Mouse (Mus musculus) frontal cortex, postnatal 25 days (tissue): ENCODE measurements around the gene Bap1.

ENCODE experiments used
- DNase-seq, 2 experiments: peaks; one replicate each; pipeline ENCODE4 v3.0.0; 2022; ENCODE audit warnings: low spot score in 2 of 2

Gene Bap1

DNA sequence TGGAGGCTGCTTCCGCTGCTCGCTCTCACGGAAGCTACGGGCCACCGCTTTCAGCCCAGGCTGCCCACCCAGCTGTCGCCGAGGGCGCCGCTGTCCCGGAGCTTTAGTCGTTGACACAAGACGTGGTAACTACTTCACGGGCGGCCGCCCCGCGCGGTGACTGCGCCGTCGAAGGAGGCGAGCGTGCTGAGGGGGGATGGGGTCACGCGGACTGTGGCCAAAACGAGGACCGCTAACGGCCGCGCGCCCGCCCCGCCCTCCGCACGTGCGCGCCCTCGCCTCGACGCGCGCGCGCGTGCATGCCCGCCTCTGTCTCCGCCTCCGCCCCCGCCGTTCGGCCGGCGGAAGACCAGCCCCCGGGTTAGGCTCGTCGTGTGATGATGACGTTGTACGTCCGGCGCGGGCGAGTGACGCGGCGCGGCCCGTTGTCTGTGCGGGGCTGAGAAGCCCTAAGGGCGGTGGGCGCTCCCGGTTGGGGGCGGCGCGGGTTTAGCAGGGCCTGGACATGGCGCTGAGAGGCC lies at the start of gene Bap1, which contains the start of gene Phf7:
TSS of gene Bap1 (plus strand) at position 367 of the 521 bp plus-strand sequence.
TSS of gene Phf7 (minus strand) at position 234 of the 521 bp plus-strand sequence.
- DNase-seq, result peak; percentile 95 to 96

DNA sequence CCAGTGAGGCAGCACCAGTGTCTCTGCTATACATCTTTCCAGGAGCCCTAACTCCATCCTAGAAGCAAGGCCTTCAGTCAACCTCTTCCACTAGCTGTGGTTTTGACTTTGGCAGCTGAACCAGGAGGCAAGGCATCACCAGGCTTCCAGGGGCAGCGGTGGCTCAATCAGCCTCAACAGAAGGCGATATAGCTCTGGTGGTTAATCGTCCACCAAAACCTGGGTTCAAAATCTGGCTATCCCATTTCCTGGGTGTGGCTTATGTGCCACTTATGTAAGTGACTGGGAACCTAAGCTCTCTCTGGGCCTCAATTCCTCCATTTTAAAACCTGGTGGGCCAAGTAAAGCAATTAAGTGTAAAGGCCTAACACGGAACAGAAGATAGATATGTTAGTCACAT lies 46.4 kb upstream of the Bap1 start:
- no peak for DNase-seq

DNA sequence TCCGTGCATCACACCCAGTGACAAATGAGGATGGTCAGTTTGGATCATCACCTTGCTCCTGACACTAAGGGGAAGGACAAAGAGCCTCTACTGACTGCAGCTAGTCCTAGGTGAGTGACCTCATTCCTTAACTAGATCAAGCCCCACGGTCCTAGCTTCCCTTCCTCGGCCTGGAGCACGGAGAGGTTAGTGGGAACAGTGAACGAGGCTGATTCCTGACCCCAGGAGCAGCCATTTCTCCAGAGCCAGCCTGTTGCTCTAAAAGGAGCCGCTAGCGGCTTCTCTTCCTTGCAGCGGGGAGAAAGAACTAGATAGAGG lies 46.0 kb upstream of the Bap1 start:
- DNase-seq, result no peak

DNA sequence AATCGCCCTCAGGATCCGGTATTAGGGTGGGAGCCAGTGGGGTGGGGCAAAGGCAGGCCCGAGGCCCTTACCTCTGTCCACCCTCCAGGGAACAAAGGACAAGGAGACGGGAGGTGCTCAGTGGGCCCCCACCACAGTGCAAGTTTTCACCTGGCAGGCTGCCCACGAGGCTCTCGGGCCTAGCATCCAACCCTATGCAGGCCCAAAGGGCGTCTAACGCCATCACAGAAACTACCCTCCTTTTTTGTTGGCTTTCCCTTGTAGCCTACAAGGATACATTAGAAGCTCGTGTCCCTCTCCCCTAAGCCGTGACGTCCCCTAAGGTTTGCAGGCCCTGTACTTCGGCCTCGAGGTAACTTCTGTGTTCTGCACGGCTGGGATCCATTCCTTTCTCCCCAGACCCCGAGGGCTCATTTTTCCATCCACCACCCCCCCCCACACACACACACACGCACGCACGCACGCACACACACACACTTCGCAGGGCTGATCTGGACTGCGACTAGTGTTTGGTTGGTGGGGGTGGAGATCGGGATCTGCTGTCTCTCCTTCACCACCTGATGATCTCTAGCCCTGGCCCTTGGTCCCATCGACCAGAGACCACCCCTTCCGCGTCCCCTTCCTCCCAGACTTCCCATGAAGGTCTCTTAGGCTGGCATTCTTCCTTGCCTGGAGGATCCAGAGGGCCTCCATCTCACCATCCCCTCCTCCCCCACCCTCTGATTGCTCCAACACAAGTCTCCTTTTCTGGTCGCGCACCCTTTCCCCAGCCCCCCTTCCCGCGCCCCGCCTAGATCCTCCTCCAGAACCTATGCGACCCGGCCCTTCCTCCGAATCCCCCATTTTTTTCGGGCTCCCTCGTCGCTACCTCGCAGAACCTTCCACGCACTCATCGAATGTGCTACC lies 45.4 kb upstream of the Bap1 start:
- peak in 1 of 2 experiments; percentile 18 for DNase-seq

DNA sequence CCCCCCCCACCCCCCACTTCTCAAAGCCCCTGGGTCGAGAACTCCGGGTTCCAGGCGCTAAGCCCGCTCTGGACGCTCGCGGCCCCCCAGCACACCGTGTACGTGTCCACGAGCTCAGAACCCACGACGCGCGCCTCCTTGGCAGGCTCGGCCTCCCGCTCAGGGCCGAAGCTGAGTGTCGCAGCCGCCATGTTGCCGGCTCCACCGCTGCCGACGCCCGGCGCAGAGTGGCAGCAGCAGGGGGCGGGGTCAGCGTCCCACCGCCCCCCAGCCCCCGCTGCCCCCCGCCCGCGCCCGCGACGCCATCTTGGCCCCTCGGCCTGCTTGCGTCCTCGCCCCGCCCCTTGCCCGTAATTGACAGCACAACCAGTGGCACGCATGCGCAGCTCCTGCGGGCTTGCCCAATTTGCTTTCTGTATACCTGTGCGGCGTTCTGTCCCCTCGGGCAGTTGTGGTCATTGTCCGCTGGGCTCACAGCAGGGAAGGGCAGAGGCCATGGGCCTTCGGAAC lies 44.7 kb upstream of the Bap1 start:
- peak; percentile 89 to 90 for DNase-seq

DNA sequence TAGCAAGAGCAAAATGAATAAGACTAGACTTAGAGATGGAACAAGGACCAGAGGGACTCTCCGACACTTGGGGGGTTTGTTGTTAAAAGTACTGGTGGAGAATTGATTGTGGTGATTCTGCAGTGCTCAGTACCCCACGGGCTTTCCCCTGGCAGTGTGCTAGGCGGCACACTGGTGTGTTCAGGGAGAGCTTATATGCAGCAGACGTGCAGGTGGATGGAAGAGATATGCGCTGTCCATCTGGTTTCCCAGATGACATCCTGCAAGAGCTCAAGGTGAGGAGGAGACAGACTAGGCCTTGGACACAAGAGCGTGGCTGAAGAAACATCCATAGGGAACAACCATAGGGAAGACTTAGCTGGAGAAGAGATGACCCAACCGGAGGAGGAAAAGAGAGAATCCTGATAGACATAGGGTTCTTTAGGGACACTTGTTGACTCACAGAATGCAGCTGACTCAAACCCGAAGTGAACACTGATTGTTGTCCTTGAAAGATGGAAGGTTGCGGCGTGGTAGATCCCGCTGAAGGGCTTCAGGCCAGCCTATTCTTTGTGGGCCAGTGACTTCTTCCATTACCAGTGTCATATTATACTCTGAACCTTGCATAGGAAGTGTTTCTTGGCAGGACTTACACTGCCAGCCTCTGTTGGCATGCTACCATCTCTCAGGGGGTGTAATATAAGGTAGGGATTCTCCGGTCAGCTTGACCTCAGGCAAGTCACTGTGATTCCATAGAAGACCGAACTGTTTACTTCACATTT lies 44.0 kb upstream of the Bap1 start:
- no peak for DNase-seq

DNA sequence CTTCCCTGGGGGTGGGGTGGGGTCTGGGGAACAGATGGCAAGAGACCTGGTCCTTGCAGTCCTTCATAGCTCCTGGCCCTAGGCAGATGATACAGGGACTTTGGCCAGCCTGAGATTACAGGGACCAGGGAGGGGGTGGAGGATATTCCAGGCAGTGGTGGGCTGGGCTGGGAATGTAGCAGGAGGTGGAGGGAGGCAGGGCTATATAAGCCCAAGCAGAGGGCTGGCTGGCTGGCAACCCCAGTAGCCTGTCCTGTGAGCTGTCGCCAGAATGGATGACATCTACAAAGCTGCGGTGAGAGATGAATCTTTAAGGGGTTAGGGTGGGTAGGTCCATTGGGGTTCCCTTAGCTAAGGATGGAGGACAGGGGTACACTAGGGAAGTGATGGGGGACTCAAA lies 43.2 kb upstream of the Bap1 start, which contains the start of gene Tnnc1:
TSS of gene Tnnc1 (plus strand) at position 229 of the 400 bp plus-strand sequence.
- no peak for DNase-seq

DNA sequence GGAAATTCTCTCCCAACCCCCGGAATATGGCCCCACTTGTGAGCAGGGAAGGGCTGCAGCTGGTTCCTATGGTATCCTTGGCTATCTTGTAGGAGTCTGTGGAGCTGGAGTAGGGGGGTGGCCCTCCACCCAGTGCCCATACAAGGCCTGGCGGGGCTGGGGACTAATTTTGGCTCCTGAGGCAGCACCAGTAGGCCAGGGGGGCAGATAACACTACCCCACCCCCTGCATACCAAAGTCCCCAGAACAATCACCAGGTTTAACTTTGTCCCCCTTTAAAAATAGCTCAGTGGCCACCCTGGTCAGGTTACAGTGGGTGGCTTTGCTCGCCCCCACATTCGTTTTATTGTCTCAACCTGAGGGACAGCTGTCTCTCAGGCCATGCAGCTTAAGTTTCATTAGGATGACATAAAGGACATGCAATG lies 42.1 kb upstream of the Bap1 start:
- DNase-seq, result no peak

DNA sequence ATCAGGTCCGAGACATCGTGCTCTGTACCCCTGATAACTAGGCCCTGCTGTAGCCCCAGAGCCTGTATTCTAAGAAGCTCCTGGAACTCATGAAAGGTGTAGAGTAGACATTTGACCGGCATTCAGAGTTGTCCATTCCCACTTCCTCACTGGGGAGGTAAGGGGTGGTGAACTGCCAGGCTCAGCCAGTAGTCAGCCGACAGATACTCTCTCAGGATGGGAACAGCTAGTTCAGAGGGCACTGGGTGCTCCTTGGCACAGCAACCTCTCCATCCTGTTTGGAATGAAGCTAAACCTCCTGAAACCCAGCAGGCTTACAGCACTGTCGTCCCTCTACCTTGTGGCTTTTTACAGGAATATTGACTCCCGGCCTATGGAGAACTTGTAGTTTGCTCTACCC lies 39.4 kb upstream of the Bap1 start:
- no peak for DNase-seq

DNA sequence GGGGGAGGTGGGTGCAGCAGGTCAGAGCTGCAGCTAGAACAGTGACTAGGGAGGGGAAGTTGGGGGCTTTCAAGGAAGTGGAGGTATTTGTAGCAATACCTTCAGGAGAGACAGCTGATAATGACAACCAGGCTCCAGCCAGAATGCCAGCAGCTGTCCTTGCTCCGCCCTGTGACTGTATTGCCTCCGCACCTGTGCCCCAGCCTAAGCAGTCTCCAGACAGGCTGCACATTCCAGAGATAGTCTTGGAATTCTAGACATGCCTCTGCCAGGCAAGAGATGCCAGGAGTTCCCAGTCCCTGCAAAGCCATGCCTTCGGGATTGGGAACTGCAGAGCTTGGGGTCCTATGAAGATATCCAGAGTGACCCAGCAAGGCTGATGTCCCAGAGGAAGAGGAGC lies 38.8 kb upstream of the Bap1 start:
- DNase-seq, result no peak

DNA sequence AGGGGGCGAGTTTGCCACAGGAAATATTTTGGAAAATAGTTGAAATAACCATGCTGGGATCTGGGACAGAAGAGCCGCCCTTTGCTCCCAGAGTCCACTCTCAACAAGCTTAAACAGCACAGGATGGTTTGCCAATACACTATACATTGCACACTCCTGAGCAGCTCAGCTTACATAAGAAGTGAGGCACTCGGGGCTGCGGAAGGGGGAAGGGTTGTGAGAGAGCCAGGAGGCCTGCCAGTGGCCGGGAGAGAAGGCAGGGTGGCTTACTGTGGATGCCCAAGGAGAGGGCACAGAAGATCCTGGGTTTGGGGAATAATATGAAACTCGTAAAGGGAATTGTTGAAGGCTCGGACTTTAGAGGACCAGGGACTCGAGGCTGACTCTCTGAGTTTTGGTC lies 37.4 kb upstream of the Bap1 start:
- DNase-seq, result no peak

DNA sequence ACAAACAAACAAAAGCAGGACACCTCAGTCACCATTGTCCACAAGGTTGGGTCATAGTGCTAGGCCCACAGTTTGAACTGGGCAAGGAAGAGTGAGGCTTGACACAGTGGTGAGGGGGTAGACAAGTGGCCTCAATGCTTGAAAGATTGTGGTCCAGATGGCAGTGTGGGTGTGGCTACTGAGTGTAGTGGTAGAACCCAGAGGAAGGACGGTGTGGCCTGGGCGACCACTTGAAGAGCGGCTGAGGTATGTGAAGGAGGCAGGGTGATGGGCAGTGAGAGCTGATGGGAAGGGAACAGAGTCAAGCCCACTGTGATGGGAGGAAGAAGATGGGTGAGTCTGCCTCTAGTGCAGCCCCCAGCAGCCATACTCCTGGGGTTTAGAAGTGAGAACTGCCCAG lies 36.6 kb upstream of the Bap1 start:
- DNase-seq, result no peak

DNA sequence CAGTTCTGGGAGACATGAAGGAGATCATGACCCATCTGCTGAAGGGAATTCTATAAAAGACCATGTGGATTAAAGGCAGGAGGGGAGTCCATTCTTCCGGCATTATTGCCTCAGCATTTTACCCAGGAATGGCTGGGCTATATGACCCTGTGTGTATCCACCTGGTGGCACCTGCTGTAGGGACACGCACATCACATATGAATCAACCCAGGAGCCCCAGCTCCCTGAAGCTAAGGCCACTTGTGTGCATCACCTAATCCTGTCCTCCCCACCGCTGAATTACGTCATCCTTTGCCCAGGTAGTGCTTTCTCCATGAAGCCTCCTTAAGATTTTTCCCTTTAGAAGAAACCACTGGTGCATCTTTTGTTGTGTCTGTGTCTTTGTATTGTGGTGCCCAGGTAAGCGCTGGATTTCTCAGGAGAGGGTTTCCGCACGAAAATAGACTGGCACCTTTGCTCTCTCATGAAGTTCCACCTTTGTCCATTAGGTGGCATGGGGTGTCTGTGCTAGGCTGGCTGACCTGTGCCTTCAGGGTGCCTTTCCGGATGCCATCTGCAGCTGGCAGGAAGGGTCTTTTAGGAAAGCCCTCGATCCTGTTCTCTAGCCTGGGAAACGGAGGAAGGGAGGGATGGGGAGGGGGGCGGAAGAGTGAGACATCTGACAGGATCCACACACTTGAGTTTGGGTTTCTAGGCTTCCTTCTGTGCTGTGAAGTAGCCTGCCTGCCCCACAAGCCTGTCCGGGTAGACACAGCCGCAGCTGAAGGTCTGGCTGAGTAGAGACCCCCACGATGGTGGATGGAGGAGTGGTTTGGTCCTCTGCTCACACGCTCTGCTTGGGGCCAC lies 35.9 kb upstream of the Bap1 start:
- DNase-seq, result peak in 1 of 2 experiments; percentile 47

DNA sequence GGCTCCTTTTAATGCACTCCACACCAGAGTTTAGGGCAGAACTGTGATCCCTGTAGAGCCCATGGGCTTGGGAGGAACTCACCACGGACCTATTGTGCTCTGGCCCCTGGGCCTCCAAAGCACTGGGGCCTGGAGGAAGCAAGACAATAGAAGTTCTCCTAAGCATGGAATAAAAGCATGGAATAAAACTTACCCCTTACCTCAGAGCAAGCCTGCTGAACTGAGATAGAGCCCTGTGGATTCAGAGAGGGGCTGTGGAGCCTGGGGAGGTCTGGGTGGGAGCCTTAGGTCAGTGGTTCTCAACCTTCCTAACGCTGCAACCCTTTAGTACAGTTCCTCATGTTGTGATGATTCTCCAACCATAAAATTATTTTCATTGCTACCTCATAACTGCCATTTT lies 34.4 kb upstream of the Bap1 start, which contains the start of gene Nisch:
TSS of gene Nisch (minus strand) at position 101 of the 400 bp plus-strand sequence.
- no peak for DNase-seq

DNA sequence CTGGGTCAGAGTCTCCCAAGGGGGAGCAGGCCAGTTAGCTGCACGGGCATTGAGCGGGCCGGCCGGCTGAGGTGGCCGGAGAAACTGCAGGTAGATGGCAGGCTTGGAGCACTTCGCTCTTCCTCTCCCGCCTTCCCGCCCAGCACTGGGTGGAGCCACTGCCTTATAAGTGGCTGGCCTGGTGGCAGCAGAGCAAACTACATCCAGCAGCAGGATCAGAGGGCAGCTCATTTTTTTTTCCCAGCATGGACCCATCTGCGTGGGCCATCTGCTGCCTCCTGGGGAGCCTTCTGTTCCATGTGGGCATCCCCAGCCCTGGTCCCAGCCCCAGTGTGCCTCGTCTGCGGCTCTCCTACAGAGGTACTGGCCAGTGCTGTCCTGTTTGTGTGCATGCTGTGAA lies 33.6 kb upstream of the Bap1 start, which contains the start of gene Sema3g:
TSS of gene Sema3g (plus strand) at position 195 of the 400 bp plus-strand sequence.
- DNase-seq, result no peak

DNA sequence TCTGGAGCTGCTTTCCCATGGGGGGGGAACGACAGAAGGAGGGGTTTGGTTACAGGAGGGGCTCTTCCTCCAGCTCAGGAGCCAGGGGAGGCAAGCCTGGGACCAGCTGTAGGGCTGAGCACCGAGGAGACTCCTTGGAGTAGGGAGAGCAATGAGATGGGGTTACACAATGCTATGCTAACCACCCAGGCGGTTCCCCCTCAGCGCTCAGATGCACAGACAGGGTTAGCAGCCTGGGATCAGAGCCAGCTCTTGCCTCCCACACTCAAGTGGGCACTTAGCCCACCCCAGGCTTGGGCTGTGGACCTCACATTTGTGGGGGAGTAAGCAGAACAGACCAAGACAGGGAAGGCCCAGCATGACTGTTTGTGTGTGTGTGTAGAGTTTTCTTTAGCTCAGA lies 24.3 kb upstream of the Bap1 start:
- DNase-seq, result peak in 1 of 2 experiments; percentile 30

DNA sequence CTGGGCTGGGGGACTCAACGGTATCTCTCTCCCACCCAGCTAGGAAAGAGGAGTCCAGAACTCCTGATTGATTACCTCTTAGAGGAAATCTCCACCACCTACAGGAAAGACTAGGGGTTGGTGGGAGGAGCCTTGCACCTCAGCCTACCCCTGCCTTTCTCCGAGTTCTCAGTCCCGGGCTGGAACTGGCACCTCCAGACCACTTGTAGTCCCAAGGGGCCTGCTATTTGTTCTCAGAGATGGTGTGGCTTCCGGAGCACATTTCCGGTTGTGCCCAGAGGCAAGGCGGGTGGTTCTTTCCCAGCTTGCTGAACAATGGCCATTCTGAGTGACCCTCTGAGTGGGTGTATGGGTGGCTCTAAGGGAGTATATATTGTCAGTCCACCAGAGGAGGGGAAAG lies 23.0 kb upstream of the Bap1 start:
- no peak for DNase-seq

DNA sequence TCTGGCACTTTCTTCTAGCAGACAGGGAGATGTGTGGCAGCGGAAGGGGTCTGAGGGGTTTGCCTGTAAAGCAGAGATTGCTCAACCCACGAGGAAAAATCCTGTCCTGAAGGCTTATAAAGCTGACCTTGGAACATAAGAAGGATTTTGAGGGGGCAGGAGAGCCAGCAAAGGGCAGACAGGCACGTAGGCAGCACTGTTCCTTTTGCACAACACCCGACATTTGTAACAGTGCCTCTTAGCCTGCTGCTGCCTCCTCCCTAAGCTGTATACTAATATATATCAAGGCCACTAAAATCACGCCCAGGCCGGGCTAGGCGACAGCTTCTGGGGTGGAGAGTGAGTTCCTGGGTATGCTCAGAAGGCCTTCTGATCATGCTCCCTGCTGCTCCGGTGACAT lies 20.8 kb upstream of the Bap1 start:
- DNase-seq, result no peak

DNA sequence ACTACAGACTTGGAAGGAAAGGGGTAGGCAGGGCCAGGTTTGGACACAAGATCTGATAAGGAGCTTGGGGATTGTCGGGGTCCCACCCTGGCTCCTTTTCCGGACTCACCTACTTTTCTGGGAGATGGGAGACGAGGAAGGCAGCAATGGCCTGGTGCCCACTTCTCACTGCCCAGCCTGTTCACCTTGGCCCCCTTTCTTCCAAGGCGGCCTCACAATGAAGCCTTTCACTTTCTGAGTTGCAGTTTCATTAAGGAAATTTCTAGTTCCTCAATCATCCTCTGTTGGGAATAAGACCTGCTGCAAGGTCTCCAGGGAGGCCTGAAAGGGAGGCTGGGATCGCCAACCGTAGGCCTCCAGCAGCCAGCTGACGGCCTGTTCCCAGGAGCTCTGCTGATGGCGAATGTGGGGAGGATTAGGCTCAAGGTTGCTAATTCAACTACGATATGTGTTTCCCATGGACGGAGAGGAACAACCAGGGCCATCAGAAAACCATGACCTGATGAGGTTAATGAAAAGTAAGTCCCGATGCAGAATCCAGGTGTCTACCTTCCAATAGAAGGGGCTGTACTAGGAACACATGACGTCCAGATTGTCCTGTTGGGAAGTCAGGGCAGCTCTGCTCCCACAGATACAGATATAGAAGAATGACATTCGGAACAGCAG lies 18.7 kb upstream of the Bap1 start:
- DNase-seq, result no peak

DNA sequence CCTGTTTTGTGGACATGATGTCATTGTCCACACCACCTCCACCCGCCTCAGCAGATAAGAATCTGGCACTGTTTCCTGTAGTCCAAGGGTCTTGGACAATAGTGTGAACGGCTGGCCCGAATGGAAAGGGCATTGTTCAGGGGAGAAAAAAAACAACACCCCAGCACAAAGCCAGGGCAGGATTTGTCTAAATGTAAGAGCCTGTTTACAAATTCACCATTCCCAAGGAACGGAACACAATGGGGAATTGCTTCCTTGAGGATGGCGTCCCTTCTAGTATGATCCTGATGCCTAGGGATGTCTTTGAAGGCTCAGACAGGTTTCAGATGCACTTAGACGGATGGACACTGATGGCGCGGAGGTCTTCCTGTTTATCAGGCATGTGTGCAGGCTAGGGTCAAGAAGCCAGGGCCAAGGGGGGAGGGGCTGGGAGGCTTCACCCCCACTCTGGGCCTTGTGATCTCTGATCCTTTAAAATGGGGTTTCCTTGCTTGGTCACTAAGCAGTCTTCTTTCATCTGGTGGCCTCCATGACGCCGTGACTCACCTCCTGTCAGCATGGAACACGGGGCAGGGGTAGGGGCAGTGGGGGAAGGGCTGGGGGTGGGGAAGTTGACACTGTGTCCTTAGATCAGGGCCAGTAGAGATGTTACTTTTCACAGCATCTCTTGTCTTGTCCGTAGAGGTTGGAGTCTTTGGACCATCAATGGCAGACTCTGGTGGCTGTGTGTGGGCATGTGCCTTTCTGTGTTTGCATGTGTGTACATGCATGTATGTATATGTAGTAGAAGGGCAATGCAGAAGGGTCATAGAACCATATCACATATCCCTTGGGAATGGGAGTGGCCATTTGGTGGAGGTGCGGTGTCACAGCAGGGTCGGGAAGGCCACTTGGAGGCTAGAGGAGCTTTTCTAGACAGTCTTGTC lies 17.9 kb upstream of the Bap1 start:
- no peak for DNase-seq
